Mouse (Mus musculus): ENCODE measurements at regions not wholly inside any gene's neighbourhood (a gene's known extent, or its start where the extent isn't known, plus 50 kb on each side); places are given as distances from the start of the nearest gene placed in this dataset.

DNA sequence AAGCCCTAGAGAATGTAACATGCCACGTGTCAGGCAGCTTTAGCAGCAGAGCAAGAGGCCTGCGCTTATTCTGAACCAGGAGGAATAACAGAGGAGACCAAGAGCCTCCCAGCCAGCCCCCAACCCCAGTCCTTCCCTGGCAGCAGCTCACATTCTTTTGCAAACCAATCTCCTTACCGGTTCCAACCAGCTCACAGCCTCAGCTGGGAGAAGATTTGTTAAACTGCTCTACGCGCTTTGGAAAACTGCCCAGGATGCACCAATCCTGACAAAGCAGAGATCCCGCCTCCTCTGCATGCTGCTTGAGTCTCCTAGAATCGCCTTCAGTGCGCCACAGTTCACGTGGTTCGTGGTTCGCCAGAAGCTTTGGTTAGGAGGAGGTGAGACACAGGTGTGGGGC lies 51.8 kb downstream of the Gm9376 start:
- H3K27ac ChIP-seq (ENCODE audit: poor library complexity, severe bottlenecking), result no peak overlapping the region
- H3K9me3 ChIP-seq (replicated peaks), result no peaks in the 10 kb centered on the region
- ATAC-seq (ENCODE audit: insufficient number of reproducible peaks, low FRiP score), result no peak
- H3K4me3 ChIP-seq, result no peak overlapping the region
- peaks cover 46% of the 10 kb centered on the region for H3K27me3 ChIP-seq (replicated peaks)
- no peak overlapping the region for H3K9ac ChIP-seq
- no peak overlapping the region for H3K4me2 ChIP-seq
- H3K4me1 ChIP-seq (replicated peaks), result peaks cover 4% of the 10 kb centered on the region; the same call in 1 of the 2 replicates
- no peaks in the 10 kb centered on the region for H3K36me3 ChIP-seq
- WGBS, result 48% methylated on average over 11 of the region's 11 CpGs

DNA sequence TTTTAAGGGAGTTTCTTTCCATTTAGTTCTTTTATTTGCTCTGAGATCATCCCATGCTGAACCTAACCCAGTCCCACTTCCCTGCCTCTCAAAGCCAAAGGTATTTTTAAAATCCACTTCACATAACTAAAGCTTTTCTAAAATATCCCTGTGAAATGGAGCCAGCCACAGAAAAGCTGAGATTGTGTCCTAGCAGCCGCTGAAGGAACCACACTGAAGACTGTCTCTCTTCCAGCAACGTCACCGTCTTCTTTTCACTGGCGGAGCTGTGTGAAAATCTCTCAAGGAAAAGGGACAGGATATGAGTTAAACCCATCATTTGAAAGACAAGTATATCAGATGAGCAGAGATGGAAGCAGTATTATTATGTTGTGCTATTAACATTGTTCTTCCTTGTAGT lies 53.3 kb downstream of the Gm9376 start:
- Histone ChIP-seq H3K9me3 (replicated peaks) (no peaks in the 10 kb centered on the region), H3K4me1 (replicated peaks) (peaks cover 4% of the 10 kb centered on the region; the same call in 1 of the 2 replicates), H3K27me3 (replicated peaks) (peaks cover 60% of the 10 kb centered on the region), H3K36me3 (no peaks in the 10 kb centered on the region), H3K4me3 (no peak overlapping the region), H3K9ac (no peak overlapping the region), H3K27ac (ENCODE audit: poor library complexity, severe bottlenecking) (no peak overlapping the region), H3K4me2 (no peak overlapping the region)
- ATAC-seq (ENCODE audit: insufficient number of reproducible peaks, low FRiP score), result no peak
- 76% methylated on average over 4 of the region's 4 CpGs for WGBS

GRCm38 (mm10) chr14:118321083-118321482 lies 54.3 kb downstream of the Gm9376 start:
- Histone ChIP-seq H3K4me2 (no peak overlapping the region), H3K9ac (no peak overlapping the region), H3K4me1 (replicated peaks) (peaks cover 4% of the 10 kb centered on the region; the same call in 1 of the 2 replicates), H3K36me3 (no peaks in the 10 kb centered on the region), H3K27me3 (replicated peaks) (peaks cover 60% of the 10 kb centered on the region), H3K27ac (ENCODE audit: poor library complexity, severe bottlenecking) (no peak overlapping the region), H3K9me3 (replicated peaks) (no peaks in the 10 kb centered on the region), H3K4me3 (no peak overlapping the region)
- no peak for ATAC-seq (ENCODE audit: insufficient number of reproducible peaks, low FRiP score)
- WGBS, result 80% methylated on average over 3 of the region's 3 CpGs

DNA sequence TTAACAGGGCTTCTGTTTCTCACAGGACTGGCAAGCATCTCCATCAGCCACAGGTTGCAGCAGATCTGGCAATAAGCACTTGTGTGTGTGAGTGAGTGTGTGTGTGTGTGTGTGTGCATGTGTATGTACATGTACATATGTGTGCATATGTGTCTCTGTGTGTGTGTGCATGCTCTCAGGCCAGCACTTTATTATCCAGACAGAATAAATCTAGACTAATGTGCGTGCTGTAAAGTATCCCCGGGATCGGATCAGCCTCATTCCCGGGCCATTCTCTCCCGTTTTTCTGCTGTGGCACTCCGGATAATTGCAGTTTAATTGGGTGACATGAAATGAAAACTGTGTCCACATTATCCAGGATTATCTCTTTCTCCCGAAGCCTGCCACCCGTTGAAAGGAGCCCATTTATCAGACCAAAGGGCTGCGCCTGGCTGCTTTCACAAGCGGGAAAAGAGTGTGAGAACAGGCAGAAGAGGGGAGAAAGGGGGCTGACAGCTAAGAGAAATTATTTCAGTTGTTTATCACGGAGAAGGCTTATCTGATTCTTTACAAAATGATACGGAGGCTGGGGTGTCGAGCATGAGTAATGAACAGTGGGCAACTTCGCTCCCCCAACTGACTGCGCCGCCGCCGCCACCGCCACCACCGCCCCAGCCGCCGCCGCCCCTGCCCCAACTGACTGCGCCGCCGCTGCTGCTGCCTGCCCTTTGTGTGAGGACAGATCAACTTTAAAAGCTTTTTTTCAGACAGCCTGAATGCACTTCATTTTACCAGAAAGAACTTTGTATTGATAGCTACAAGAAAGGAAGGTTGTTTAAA lies 55.5 kb downstream of the Gm9376 start:
- Histone ChIP-seq H3K27me3 (replicated peaks) (peaks cover 63% of the 10 kb centered on the region), H3K36me3 (no peaks in the 10 kb centered on the region), H3K4me2 (peak overlapping the region; percentile 64), H3K4me3 (peak overlapping the region; percentile 35), H3K9me3 (replicated peaks) (no peaks in the 10 kb centered on the region), H3K9ac (no peak overlapping the region), H3K27ac (ENCODE audit: poor library complexity, severe bottlenecking) (no peak overlapping the region), H3K4me1 (replicated peaks) (peaks cover 4% of the 10 kb centered on the region; the same call in 1 of the 2 replicates)
- no peak for ATAC-seq (ENCODE audit: insufficient number of reproducible peaks, low FRiP score)
- 12% methylated on average over 26 of the region's 26 CpGs for WGBS

- H3K36me3 ChIP-seq, result no peaks in the 10 kb centered on the region
- no peak overlapping the region for H3K27ac ChIP-seq (ENCODE audit: poor library complexity, severe bottlenecking)
- no peaks in the 10 kb centered on the region for H3K9me3 ChIP-seq (replicated peaks)
- no peak for ATAC-seq (ENCODE audit: insufficient number of reproducible peaks, low FRiP score)
- peaks cover 4% of the 10 kb centered on the region; the same call in 1 of the 2 replicates for H3K4me1 ChIP-seq (replicated peaks)
- H3K27me3 ChIP-seq (replicated peaks), result peaks cover 61% of the 10 kb centered on the region
- 14% methylated on average over 11 of the region's 11 CpGs for WGBS
- H3K4me2 ChIP-seq, result peak overlapping the region; percentile 64
- peak overlapping the region; percentile 35 for H3K4me3 ChIP-seq
- H3K9ac ChIP-seq, result no peak overlapping the region
These were observed 56.1 kb downstream of the Gm9376 start for GRCm38 (mm10) chr14:118322865-118323264.

DNA sequence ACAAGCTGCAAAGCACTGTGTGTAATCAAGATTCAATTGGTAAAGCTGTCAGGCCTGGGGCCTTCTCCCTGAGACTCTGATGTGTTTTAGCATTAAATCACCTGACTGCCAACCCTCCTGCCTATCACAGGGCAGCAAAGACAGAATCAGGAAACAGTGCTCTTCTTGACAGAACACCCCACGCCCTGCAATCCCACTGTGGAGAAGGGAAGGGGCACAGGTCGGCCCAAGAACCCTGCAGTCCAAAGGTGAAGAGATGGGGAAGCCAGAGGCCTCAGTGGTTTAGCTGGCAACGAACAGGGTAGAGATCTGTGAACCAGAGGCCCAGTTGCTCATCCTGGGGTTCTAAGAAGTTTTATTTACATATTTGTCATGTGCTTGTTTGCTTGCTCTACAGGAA lies 71.3 kb downstream of the Gm9376 start:
- no peak overlapping the region for H3K4me2 ChIP-seq
- no peak overlapping the region for H3K4me3 ChIP-seq
- no peak overlapping the region for H3K9ac ChIP-seq
- no peak overlapping the region for H3K27ac ChIP-seq (ENCODE audit: poor library complexity, severe bottlenecking)
- H3K4me1 ChIP-seq (replicated peaks), result no peaks in the 10 kb centered on the region; the same call in 1 of the 2 replicates
- WGBS, result 72% methylated on average over 3 of the region's 3 CpGs
- H3K9me3 ChIP-seq (replicated peaks), result peaks cover 5% of the 10 kb centered on the region; the same call in 1 of the 2 replicates
- no peaks in the 10 kb centered on the region for H3K27me3 ChIP-seq (replicated peaks)
- no peaks in the 10 kb centered on the region for H3K36me3 ChIP-seq
- ATAC-seq (ENCODE audit: insufficient number of reproducible peaks, low FRiP score), result no peak

DNA sequence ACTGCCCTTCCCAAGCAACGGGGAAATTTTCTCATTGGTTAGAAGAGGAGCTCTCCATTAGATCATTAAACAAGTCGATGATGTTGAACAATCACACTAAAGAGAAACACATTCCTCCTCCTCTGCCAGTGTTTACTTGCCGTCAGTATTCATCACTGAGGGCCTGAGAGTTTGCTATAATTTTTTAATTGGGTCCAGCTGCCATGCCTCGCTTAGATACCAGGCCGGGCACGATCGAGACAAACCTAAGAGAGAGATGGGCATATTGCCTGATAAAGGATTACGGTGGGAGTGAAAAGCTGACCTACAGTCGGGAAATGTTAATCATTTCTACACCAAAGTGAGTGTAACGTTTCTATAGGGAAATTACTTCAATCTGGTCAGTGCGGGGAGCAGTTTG lies 96.2 kb downstream of the Gm9376 start:
- Histone ChIP-seq H3K4me2 (no peak overlapping the region), H3K27ac (ENCODE audit: poor library complexity, severe bottlenecking) (no peak overlapping the region), H3K4me1 (replicated peaks) (no peaks in the 10 kb centered on the region), H3K27me3 (replicated peaks) (no peaks in the 10 kb centered on the region), H3K9ac (no peak overlapping the region), H3K4me3 (no peak overlapping the region), H3K9me3 (replicated peaks) (no peaks in the 10 kb centered on the region), H3K36me3 (no peaks in the 10 kb centered on the region)
- no peak for ATAC-seq (ENCODE audit: insufficient number of reproducible peaks, low FRiP score)
- WGBS, result 70% methylated on average over 11 of the region's 11 CpGs

DNA sequence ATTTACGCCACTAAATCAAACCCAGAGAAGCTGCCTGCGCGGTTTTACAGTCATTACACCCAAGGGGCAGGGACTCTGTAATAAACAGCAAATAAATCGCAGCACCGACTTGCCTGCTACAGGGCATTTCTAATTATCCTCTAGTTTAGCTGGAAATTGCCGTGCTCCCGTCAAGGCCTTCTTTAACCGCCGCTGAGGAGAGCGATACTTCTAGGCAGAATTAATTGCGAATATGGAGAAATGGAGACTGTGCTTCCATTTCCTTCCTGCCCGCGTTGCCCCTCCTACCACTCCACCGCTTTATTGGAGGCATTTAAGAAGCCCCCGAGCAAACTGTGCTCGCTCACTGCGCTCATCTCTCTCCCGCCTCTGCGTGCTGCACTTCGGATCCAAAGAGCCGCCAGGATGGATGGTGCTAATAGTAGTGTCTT lies 96.6 kb downstream of the Gm9376 start:
- H3K36me3 ChIP-seq, result no peaks in the 10 kb centered on the region
- H3K27me3 ChIP-seq (replicated peaks), result 0 out of 2 replicates have a peak, but pooled peaks cover 2% of the 10 kb centered on the region
- H3K27ac ChIP-seq (ENCODE audit: poor library complexity, severe bottlenecking), result no peak overlapping the region
- WGBS, result 75% methylated on average over 21 of the region's 21 CpGs
- no peak overlapping the region for H3K4me2 ChIP-seq
- no peak overlapping the region for H3K4me3 ChIP-seq
- no peak overlapping the region for H3K9ac ChIP-seq
- 0 out of 2 replicates have a peak, but pooled peaks cover under 1% of the 10 kb centered on the region for H3K4me1 ChIP-seq (replicated peaks)
- ATAC-seq (ENCODE audit: insufficient number of reproducible peaks, low FRiP score), result no peak
- H3K9me3 ChIP-seq (replicated peaks), result no peaks in the 10 kb centered on the region

DNA sequence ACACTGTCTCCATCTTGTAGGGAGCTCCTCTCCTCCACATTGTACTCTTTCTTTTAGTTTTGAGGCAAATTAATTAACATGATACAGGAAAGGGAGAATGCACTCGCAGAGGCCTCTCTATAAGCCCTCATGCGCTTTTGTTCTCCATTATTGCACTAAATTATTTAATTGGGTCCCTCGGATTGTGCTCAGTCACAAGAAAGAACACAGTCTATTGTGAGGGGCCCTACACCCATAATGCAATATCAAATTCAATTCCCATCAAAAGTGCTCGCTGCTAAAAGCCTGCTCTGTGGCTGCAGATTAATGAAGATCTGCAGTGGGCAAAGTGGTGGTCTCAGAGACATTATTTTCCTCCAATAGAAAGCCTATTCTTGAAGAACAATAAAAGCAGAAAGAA lies 99.8 kb downstream of the Gm9376 start:
- 0 out of 2 replicates have a peak, but pooled peaks cover 7% of the 10 kb centered on the region for H3K27me3 ChIP-seq (replicated peaks)

GRCm38 (mm10) chr14:118368619-118369431 lies 102.1 kb downstream of the Gm9376 start:
- H3K36me3 ChIP-seq, result no peaks in the 10 kb centered on the region
- peak overlapping the region; percentile 37 for H3K4me2 ChIP-seq
- no peak overlapping the region for H3K27ac ChIP-seq (ENCODE audit: poor library complexity, severe bottlenecking)
- H3K4me1 ChIP-seq (replicated peaks), result 0 out of 2 replicates have a peak, but pooled peaks cover 9% of the 10 kb centered on the region
- H3K27me3 ChIP-seq (replicated peaks), result 0 out of 2 replicates have a peak, but pooled peaks cover 7% of the 10 kb centered on the region
- no peak for ATAC-seq (ENCODE audit: insufficient number of reproducible peaks, low FRiP score)
- no peaks in the 10 kb centered on the region for H3K9me3 ChIP-seq (replicated peaks)
- WGBS, result 32% methylated on average over 9 of the region's 9 CpGs
- H3K9ac ChIP-seq, result no peak overlapping the region
- no peak overlapping the region for H3K4me3 ChIP-seq

More for the DNA sequence above, 99.8 kb downstream of the Gm9376 start:
- Histone ChIP-seq H3K27ac (ENCODE audit: poor library complexity, severe bottlenecking) (no peak overlapping the region), H3K36me3 (no peaks in the 10 kb centered on the region), H3K9me3 (replicated peaks) (no peaks in the 10 kb centered on the region), H3K4me3 (no peak overlapping the region), H3K4me1 (replicated peaks) (0 out of 2 replicates have a peak, but pooled peaks cover 9% of the 10 kb centered on the region), H3K9ac (no peak overlapping the region), H3K4me2 (no peak overlapping the region)
- 81% methylated on average over 4 of the region's 4 CpGs for WGBS
- no peak for ATAC-seq (ENCODE audit: insufficient number of reproducible peaks, low FRiP score)

DNA sequence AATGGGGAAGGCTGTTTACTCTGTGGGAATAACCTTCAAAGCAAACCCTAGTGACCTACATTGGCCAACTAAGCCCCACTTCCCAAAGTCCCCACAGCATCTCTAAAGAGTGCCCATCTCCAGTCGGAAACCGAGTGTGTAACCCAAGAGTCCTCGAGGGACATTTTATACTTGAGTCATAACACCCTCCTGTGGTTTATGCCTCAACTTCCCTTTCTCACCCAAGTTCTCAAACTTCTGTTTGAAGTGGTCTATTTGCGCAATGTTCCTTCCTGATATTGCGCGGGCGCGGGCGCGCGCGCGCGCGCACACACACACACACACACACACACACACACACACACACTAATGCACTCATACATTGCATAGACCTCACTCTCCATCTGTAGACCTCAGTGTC lies 104.6 kb downstream of the Gm9376 start:
- H3K27me3 ChIP-seq (replicated peaks), result 0 out of 2 replicates have a peak, but pooled peaks cover 7% of the 10 kb centered on the region
- H3K4me2 ChIP-seq, result no peak overlapping the region
- no peak for ATAC-seq (ENCODE audit: insufficient number of reproducible peaks, low FRiP score)
- H3K4me1 ChIP-seq (replicated peaks), result 0 out of 2 replicates have a peak, but pooled peaks cover 9% of the 10 kb centered on the region
- no peaks in the 10 kb centered on the region for H3K36me3 ChIP-seq
- H3K9me3 ChIP-seq (replicated peaks), result no peaks in the 10 kb centered on the region
- H3K27ac ChIP-seq (ENCODE audit: poor library complexity, severe bottlenecking), result no peak overlapping the region
- 82% methylated on average over 15 of the region's 15 CpGs for WGBS
- no peak overlapping the region for H3K9ac ChIP-seq
- H3K4me3 ChIP-seq, result no peak overlapping the region
